Mouse (Mus musculus): ENCODE data around the gene Gm10961.

The Gm10961 gene

DNA sequence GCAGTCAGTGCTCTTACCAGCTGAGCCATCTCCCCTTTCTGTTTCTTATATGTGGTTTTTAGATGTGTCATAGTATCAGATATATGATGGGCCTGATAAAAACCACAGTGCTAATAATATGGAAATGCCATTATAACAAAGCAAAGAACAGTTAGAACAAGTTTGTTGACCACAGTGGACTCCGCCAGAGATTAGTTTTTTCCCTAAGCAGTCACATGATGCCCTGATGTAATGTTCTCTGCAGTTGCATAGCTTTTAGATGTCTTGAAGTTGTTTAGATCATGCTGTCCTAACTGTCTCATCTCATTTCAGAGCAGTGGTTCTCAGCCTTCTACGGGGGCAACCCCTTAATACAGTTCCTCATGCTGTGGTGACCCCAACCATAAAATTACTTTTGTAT, 25.0 kb downstream of the Gm10961 start:
- peak in 1 of 2 experiments; percentile 37 for DNase-seq (ENCODE audit: inconsistent age in 2 of 2, low spot score in 1 of 2)

- DNase-seq (ENCODE audit: inconsistent age in 2 of 2, low spot score in 1 of 2) = no peak
Measured at GRCm38 (mm10) chr3:107656888-107657287, 25.8 kb downstream of the Gm10961 start.

DNA sequence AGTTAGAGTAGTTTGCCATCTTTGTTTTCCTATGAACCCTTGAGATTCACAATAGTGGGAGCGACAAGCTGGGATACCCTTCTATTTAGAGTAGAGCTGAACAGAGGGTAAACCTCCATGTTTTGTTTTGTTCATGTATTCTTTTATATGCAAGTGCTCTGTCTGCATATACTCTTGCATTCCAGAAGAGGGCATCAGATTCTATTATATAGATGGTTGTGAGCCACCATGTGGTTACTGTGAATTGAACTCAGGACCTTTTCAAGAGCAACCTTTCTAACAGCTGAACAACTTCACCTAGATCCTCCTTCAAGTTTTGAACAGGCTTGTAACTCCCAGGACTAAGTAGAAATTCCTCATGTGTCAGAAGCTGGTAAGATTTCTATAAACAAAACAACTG, 27.9 kb downstream of the Gm10961 start:
- peak in 1 of 2 experiments; percentile 37 for DNase-seq (ENCODE audit: inconsistent age in 2 of 2, low spot score in 1 of 2)

- no peak for DNase-seq (ENCODE audit: inconsistent age in 2 of 2, low spot score in 1 of 2)
Measured at GRCm38 (mm10) chr3:107664641-107665040, 33.5 kb downstream of the Gm10961 start.

GRCm38 (mm10) chr3:107667426-107667825, 36.3 kb downstream of the Gm10961 start:
- DNase-seq (ENCODE audit: inconsistent age in 2 of 2, low spot score in 1 of 2) = no peak

DNA sequence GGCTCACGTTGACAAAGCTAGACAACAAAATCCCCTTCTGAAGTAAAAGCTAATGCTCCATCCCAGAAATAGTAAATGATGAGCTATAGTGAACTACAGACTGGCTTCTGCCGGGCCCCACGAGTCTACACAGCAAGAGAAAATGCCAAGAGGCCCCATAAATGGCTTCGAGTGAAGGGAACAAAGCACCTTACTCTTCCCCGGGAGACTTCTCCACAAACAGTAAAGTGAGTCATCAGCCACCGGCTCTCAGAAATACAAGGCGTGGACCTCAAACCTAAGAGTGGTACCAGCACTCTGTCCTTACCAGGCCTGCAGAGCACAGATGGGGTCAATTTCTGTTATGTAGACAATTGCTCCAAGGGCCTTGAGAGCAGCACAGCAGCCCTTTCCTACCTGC, 37.7 kb downstream of the Gm10961 start:
- no peak for DNase-seq (ENCODE audit: inconsistent age in 2 of 2, low spot score in 1 of 2)

- no peak for DNase-seq (ENCODE audit: inconsistent age in 2 of 2, low spot score in 1 of 2)
Measured at GRCm38 (mm10) chr3:107670500-107670899, 39.4 kb downstream of the Gm10961 start.

GRCm38 (mm10) chr3:107671509-107671908, 40.4 kb downstream of the Gm10961 start:
- no peak for DNase-seq (ENCODE audit: inconsistent age in 2 of 2, low spot score in 1 of 2)

- peak; percentile 35 to 70 for DNase-seq (ENCODE audit: inconsistent age in 2 of 2, low spot score in 1 of 2)
Measured at GRCm38 (mm10) chr3:107680790-107681576, 49.9 kb downstream of the Gm10961 start.

Measured in adrenal gland, adult (tissue).